Mouse (Mus musculus): ENCODE results near the gene Eif2ak1. TPM values are rescaled to one million over a fixed set of nuclear protein-coding genes. Genes with fewer than 3 reads are reported as not detected.

Gene Eif2ak1
- polyA plus RNA-seq, 1 experiment from 2014 or later: 45.5 TPM

GRCm38 (mm10) chr5:143908926-143909325, 91.3 kb downstream of the Eif2ak1 start:
- no peaks in the 10 kb centered on the region for H3K9me3 ChIP-seq
- H3K4me3 ChIP-seq: peak overlapping the region; percentile 76
- 3% methylated on average over 9 of the region's 9 CpGs for WGBS
- 0 out of 2 replicates have a peak, but pooled peaks have one; percentile 0 for ATAC-seq (ENCODE audit: low FRiP score)
- peaks cover 35% of the 10 kb centered on the region for H3K36me3 ChIP-seq
- H3K4me2 ChIP-seq: peak overlapping the region; percentile 77
- peak overlapping the region; percentile 81 for H3K9ac ChIP-seq
- H3K27me3 ChIP-seq: no peaks in the 10 kb centered on the region
- peaks cover 28% of the 10 kb centered on the region for H3K4me1 ChIP-seq (replicated peaks)
- peak overlapping the region; percentile 81 for H3K27ac ChIP-seq

- Histone ChIP-seq H3K9me3 (no peaks in the 10 kb centered on the region), H3K27ac (peak within 1 kb of the TSS; percentile 81), H3K4me2 (peak within 1 kb of the TSS; percentile 82), H3K36me3 (peaks cover 32% of the 10 kb centered on the region), H3K4me3 (peak within 1 kb of the TSS; percentile 76), H3K4me1 (replicated peaks) (peaks cover 28% of the 10 kb centered on the region), H3K27me3 (no peaks in the 10 kb centered on the region), H3K9ac (peak within 1 kb of the TSS; percentile 81)
- ATAC-seq (ENCODE audit: low FRiP score): peak; percentile 100
- under 1% methylated on average over 70 of the region's 70 CpGs for WGBS
Observed at GRCm38 (mm10) chr5:143909417-143910400, 92.1 kb downstream of the Eif2ak1 start, which contains the start of the genes Aimp2 and Pms2. Aimp2 (minus strand) TSS chr5:143909847. Pms2 (plus strand) TSS chr5:143909964.

GRCm38 (mm10) chr5:143916221-143916620, 98.6 kb downstream of the Eif2ak1 start:
- H3K36me3 ChIP-seq: peaks cover 58% of the 10 kb centered on the region
- H3K4me1 ChIP-seq (replicated peaks): peaks cover under 1% of the 10 kb centered on the region
- 94% methylated on average over 9 of the region's 9 CpGs for WGBS
- no peaks in the 10 kb centered on the region for H3K27me3 ChIP-seq
- no peak overlapping the region for H3K4me3 ChIP-seq
- H3K9ac ChIP-seq: no peak overlapping the region
- H3K27ac ChIP-seq: no peak overlapping the region
- no peaks in the 10 kb centered on the region for H3K9me3 ChIP-seq
- no peak overlapping the region for H3K4me2 ChIP-seq
- ATAC-seq (ENCODE audit: low FRiP score): no peak

DNA sequence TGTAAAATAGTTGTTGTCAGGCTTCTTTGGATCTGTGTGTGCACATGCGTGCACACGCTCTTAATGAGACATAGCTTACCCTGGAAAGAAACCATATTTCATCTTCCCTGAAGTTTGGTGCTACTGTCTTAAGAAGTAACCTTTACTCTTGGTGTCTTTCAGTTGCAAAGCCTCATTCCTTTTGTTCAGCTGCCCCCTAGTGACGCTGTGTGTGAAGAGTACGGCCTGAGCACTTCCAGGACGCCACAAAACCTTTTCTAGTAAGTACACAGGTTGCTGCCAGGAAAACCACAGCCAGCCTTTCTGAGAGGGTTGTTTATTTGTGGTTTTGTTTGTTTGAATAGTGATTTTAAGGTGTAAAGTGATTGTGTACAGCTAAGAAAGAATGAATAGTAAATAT, 99.8 kb downstream of the Eif2ak1 start:
- no peaks in the 10 kb centered on the region for H3K4me1 ChIP-seq (replicated peaks)
- no peak for ATAC-seq (ENCODE audit: low FRiP score)
- H3K9ac ChIP-seq: no peak overlapping the region
- H3K4me3 ChIP-seq: no peak overlapping the region
- no peaks in the 10 kb centered on the region for H3K9me3 ChIP-seq
- H3K27ac ChIP-seq: no peak overlapping the region
- H3K4me2 ChIP-seq: no peak overlapping the region
- no peaks in the 10 kb centered on the region for H3K27me3 ChIP-seq
- WGBS: 47% methylated on average over 5 of the region's 5 CpGs
- H3K36me3 ChIP-seq: peaks cover 67% of the 10 kb centered on the region

- no peak for ATAC-seq (ENCODE audit: low FRiP score)
- no peak overlapping the region for H3K9ac ChIP-seq
- H3K36me3 ChIP-seq: peaks cover 73% of the 10 kb centered on the region
- no peak overlapping the region for H3K4me2 ChIP-seq
- H3K4me3 ChIP-seq: no peak overlapping the region
- no peaks in the 10 kb centered on the region for H3K9me3 ChIP-seq
- H3K4me1 ChIP-seq (replicated peaks): no peaks in the 10 kb centered on the region
- no peak overlapping the region for H3K27ac ChIP-seq
- no peaks in the 10 kb centered on the region for H3K27me3 ChIP-seq
- WGBS: 98% methylated on average over 3 of the region's 3 CpGs
Observed at GRCm38 (mm10) chr5:143918120-143918519, 100.5 kb downstream of the Eif2ak1 start.

GRCm38 (mm10) chr5:143924781-143925452, 107.3 kb downstream of the Eif2ak1 start:
- no peak overlapping the region for H3K4me2 ChIP-seq
- 90% methylated on average over 6 of the region's 6 CpGs for WGBS
- H3K4me3 ChIP-seq: no peak overlapping the region
- H3K9me3 ChIP-seq: no peaks in the 10 kb centered on the region
- no peak for ATAC-seq (ENCODE audit: low FRiP score)
- H3K4me1 ChIP-seq (replicated peaks): no peaks in the 10 kb centered on the region
- no peaks in the 10 kb centered on the region for H3K27me3 ChIP-seq
- H3K9ac ChIP-seq: no peak overlapping the region
- H3K36me3 ChIP-seq: peaks cover 85% of the 10 kb centered on the region
- H3K27ac ChIP-seq: no peak overlapping the region

GRCm38 (mm10) chr5:143927875-143928274, 110.3 kb downstream of the Eif2ak1 start, which contains the start of gene Gm42421:
Gm42421 (plus strand) TSS chr5:143928175.
- H3K4me3 ChIP-seq: no peak within 1 kb of the TSS
- H3K9ac ChIP-seq: no peak within 1 kb of the TSS
- H3K27me3 ChIP-seq: no peaks in the 10 kb centered on the region
- H3K4me2 ChIP-seq: no peak within 1 kb of the TSS
- H3K4me1 ChIP-seq (replicated peaks): peaks cover 2% of the 10 kb centered on the region; the same call in 1 of the 2 replicates
- no peak within 1 kb of the TSS for H3K27ac ChIP-seq
- H3K9me3 ChIP-seq: no peaks in the 10 kb centered on the region
- H3K36me3 ChIP-seq: peaks cover 88% of the 10 kb centered on the region
- WGBS: 94% methylated on average over 8 of the region's 8 CpGs
- ATAC-seq (ENCODE audit: low FRiP score): no peak

- WGBS: 94% methylated on average over 4 of the region's 4 CpGs
- Histone ChIP-seq H3K9ac (no peak overlapping the region), H3K36me3 (peaks cover 75% of the 10 kb centered on the region), H3K27me3 (no peaks in the 10 kb centered on the region), H3K4me2 (no peak overlapping the region), H3K27ac (no peak overlapping the region), H3K4me3 (no peak overlapping the region), H3K4me1 (replicated peaks) (peaks cover 4% of the 10 kb centered on the region; the same call in 1 of the 2 replicates), H3K9me3 (no peaks in the 10 kb centered on the region)
- ATAC-seq (ENCODE audit: low FRiP score): no peak
Observed at GRCm38 (mm10) chr5:143929291-143929690, 111.7 kb downstream of the Eif2ak1 start.

DNA sequence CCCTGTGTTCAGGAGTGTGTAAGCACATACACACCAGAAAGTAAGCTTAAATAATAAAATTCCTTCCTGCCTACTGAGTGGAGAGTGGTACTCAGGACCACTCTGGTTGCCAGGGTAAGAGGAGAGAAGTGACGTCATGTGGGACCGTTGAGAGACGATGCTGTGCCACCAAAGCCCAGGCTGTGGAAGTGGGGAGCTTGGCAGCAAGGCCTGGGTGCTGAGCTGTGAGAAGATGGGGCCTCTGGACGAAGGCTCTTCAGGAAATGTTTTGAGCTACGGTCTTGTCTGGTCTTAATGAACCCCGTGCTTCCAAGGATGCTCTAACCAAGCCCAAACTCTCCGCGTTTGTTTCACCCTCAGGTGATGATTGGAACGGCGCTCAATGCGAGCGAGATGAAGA, 113.1 kb downstream of the Eif2ak1 start:
- no peak for ATAC-seq (ENCODE audit: low FRiP score)
- Histone ChIP-seq H3K9me3 (no peaks in the 10 kb centered on the region), H3K36me3 (peaks cover 62% of the 10 kb centered on the region), H3K4me1 (replicated peaks) (peaks cover 4% of the 10 kb centered on the region; the same call in 1 of the 2 replicates), H3K27ac (no peak overlapping the region), H3K9ac (no peak overlapping the region), H3K27me3 (no peaks in the 10 kb centered on the region), H3K4me3 (no peak overlapping the region), H3K4me2 (no peak overlapping the region)
- 96% methylated on average over 12 of the region's 12 CpGs for WGBS

DNA sequence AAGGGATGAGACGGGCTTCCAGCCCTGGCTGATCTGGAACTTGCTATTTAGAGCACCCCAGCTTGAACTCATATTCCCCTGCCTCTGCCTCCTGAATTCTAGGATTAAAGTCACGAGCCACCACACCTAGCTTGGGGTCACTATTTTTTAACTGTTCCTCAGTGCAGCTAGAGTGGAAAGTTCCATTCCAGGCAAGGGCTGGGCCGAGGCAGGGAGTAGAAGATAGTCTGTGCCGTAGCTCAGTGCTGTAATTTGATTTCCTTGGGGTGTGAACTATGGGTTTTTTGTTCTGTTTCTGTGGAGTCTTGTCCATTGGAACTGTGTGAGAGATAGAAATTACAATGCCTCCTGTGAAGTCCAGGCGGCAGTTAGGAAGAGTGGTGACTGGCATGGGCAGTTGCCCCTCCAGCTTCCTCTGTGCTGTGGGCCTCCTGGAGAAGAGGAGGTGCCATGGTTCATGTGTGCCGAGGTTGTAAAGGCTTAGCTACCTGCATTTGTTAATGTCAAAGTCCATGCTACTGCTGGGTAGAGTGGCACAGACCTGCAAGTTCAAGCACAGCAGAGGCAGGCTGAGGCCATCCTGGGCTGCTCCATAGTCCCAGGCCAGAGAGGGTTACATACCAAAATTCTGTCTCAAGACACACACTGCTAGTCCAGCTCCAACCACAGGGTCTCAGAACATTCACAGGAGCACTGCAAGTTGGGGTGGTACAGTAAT, 114.4 kb downstream of the Eif2ak1 start:
- Histone ChIP-seq H3K9ac (no peak overlapping the region), H3K36me3 (peaks cover 49% of the 10 kb centered on the region), H3K4me2 (no peak overlapping the region), H3K27ac (no peak overlapping the region), H3K9me3 (no peaks in the 10 kb centered on the region), H3K4me1 (replicated peaks) (peaks cover 4% of the 10 kb centered on the region; the same call in 1 of the 2 replicates), H3K4me3 (no peak overlapping the region), H3K27me3 (no peaks in the 10 kb centered on the region)
- ATAC-seq (ENCODE audit: low FRiP score): no peak
- WGBS: 88% methylated on average over 6 of the region's 6 CpGs

DNA sequence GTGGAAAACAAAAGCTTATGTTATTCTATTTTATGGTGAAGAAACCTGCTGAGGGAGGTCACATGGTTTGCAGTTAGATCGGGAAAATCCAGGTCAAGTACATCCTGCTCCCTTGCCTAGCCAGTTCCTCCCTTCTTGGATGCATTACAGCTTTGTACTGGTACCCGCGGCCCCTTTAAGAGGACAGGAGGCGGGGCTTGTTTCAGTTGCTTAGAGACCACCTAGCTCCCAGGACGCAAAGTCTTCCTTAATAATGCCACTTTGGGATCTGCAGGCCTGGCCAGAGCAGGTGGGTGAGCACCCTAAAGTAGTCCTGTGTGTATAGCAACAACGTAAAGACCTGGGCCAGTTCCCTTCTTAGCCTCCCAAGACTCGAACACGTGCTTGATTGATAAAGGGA, 115.2 kb downstream of the Eif2ak1 start, which contains the start of gene Rsph10b:
TSS of gene Rsph10b (plus strand) at position 205 of the 400 bp plus-strand sequence.
- 15% methylated on average over 8 of the region's 8 CpGs for WGBS
- Histone ChIP-seq H3K36me3 (peaks cover 46% of the 10 kb centered on the region), H3K27ac (no peak within 1 kb of the TSS), H3K9me3 (no peaks in the 10 kb centered on the region), H3K27me3 (no peaks in the 10 kb centered on the region), H3K4me2 (0 out of 2 replicates have a peak within 1 kb of the TSS, but pooled peaks have one; percentile 22), H3K4me3 (0 out of 2 replicates have a peak within 1 kb of the TSS, but pooled peaks have one; percentile 6), H3K4me1 (replicated peaks) (peaks cover 4% of the 10 kb centered on the region; the same call in 1 of the 2 replicates), H3K9ac (no peak within 1 kb of the TSS)
- ATAC-seq (ENCODE audit: low FRiP score): no peak
